Mouse (Mus musculus) right cerebral cortex, adult 2 months (tissue): ENCODE results near the gene Endog.

Experiments used
- DNase-seq, 2 experiments: peaks; one replicate each; pipeline ENCODE4 v3.0.0; 2021 to 2022; ENCODE audit warnings: low spot score in 2 of 2

Gene Endog

GRCm38 (mm10) chr2:30211408-30212168, 40.3 kb downstream of the Endog start:
- DNase-seq = no peak

DNA sequence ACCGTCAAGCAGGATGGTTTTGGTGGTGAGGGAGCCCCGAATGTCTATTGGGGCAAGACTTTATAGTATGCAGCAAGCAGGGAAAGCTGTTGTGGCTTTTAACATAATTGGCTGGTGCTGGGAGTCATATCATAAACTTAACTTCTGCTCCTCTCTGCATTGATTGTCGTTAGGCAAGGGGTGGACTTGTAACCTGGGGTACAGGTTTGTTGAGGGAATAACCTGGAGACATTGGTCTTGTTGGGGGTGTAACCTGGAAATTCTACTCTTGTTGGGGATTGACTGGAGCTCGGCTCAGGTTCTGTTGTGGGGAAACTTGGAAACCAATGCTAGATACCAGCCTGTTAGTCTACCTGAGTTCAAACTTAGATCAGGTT, 40.9 kb downstream of the Endog start:
- no peak for DNase-seq

DNA sequence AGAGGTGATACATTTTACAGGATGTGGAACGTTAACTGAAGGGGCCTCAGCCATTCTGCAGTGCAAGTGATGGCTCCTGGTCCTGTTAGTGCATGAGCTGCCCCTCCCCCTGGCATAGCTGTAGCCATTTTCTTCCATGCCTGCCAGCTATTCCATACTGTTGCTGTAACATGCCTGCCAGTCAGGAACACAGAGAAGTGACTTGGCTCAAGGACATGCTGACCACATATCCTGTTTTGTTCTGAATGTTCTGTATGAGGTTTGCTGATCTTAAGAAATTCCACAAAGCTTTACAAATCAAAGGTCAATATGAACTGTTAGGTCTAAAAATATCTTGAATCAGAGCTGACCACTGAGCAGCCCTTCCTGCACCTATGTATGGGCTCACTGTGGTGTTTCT, 41.7 kb downstream of the Endog start:
- DNase-seq = no peak

- DNase-seq = no peak
Measured at GRCm38 (mm10) chr2:30214745-30215144, 43.5 kb downstream of the Endog start.

- DNase-seq = no peak
Measured at GRCm38 (mm10) chr2:30215493-30215892, 44.2 kb downstream of the Endog start.

GRCm38 (mm10) chr2:30216293-30216692, 45.0 kb downstream of the Endog start:
- DNase-seq = no peak
